Mouse (Mus musculus): ENCODE results near the gene Gtf2f1.

- TF ChIP-seq CTCF (IDR thresholded peaks at IDR 0.05; ENCODE audit: low read depth): no peak
- TF ChIP-seq EP300 (IDR thresholded peaks at IDR 0.05; ENCODE audit: low read depth): no peak
These were observed 36.3 kb upstream of the Gtf2f1 start for GRCm38 (mm10) chr17:57047406-57047805.

All from heart, postnatal 0 days (tissue).